In the genomic region with DNA sequence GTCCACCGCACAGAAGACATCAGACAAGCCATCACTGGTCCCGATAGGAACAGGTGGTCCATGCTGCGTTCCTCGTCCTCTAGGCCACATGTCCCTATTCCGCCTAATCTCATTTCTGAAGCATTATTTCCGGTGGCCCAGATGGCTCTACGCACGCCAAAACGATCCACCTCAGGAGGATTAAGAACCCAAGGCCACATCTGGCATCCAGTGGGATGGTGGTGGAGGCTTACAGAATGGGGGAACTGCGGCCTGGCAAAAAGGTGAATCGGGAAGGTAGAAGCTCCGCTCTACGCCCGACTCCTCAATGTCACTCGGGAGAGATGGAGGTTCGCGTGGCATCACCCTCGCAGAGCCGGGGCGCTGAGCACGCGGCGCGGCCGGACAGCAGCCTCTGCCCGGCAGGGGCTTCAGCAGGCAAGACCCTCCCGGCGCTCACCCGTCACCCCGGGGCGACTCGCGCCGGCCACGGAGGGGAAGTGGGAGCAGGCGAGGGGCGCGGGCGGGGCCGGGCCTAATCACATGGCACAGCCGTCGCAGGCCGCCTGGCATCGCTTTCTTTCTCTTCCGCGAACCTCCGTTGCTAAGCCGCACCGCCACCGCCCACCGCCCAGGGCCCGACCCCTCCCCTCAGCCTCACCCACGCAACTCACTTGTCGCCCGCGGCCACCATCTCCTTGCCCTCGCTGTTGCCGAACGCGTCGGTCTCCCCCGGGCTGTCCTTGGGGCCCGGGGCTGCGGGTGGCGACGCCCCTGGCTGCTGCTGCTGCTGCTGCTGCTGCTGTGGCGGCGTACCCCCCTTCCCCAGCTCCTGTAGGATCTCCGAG, we compare ENCODE assay signal across 8 mouse cellular contexts. TPM values are rescaled to one million over a fixed set of nuclear protein-coding genes. Genes with fewer than 3 reads are reported as not detected.
DNase-seq lines count a peak whose midpoint lies in the region; ATAC-seq and TF ChIP-seq lines count a peak whose summit lies in the region.

No protein-coding gene starts in this region.

- no peak for TF ChIP-seq CTCF in layer of hippocampus, adult 2 months (conservative IDR thresholded peaks at IDR 0.05)
- TF ChIP-seq CTCF in lung, adult 2 months (IDR thresholded peaks at IDR 0.05; ENCODE audit: insufficient read depth, low read length): no peak

- H3K4me2 ChIP-seq in forebrain, embryonic 14.5 days (ENCODE audit: low read length): peak overlapping the region; percentile 67
- peak overlapping the region; percentile 70 for H3K4me2 ChIP-seq in neural tube, embryonic 15.5 days

- WGBS in forebrain, embryonic 14.5 days: under 1% methylated on average over 55 of the region's 69 CpGs
- under 1% methylated on average over 68 of the region's 69 CpGs for whole genome bisulfite sequencing in lung, adult 2 months
- WGBS in neural tube, embryonic 15.5 days: under 1% methylated on average over 58 of the region's 69 CpGs

- DNase-seq in ES-CJ7 (ENCODE audit: low read depth, low spot score): peak; percentile 60
- peak; percentile 73 for DNase-seq in forebrain, embryonic 14.5 days (ENCODE audit: low spot score)
- peak; percentile 69 to 71 for DNase-seq in heart, postnatal 14 days
- DNase-seq in layer of hippocampus, adult 2 months (ENCODE audit: low spot score in 2 of 2): peak; percentile 69 to 70
- peak; percentile 69 for DNase-seq in lung, adult 2 months
- DNase-seq in testis, postnatal 10 days (ENCODE audit: low spot score): peak; percentile 74

- intact Hi-C loops in heart, postnatal 14 days (cut with DNase I): loop anchor here (2.0 to 5.0 kb wide), 3 partner anchors 35 to 65 kb away; no protein-coding TSS in a partner anchor

- peak; percentile 28 for ATAC-seq in cerebellum, adult (ENCODE audit: insufficient number of reproducible peaks, low FRiP score, low TSS enrichment)
- ATAC-seq in forebrain, embryonic 14.5 days: peak; percentile 57
- peak; percentile 60 for ATAC-seq in neural tube, embryonic 15.5 days (ENCODE audit: low FRiP score)

- H3K9ac ChIP-seq in forebrain, embryonic 14.5 days (ENCODE audit: low read length): peak overlapping the region; percentile 95
- H3K9ac ChIP-seq in neural tube, embryonic 15.5 days (replicated peaks): peak overlapping the region; percentile 97

- H3K36me3 ChIP-seq in forebrain, embryonic 14.5 days (ENCODE audit: control insufficient read depth, insufficient read depth, low read length): no peaks in the 10 kb centered on the region
- no peaks in the 10 kb centered on the region for H3K36me3 ChIP-seq in neural tube, embryonic 15.5 days

- no peaks in the 10 kb centered on the region for H3K27me3 ChIP-seq in forebrain, embryonic 14.5 days (replicated peaks; ENCODE audit: control insufficient read depth, insufficient read depth, low read length)
- H3K27me3 ChIP-seq in neural tube, embryonic 15.5 days (replicated peaks): no peaks in the 10 kb centered on the region

- 0 out of 2 replicates have a peak, but pooled peaks have one; percentile 10 for TF ChIP-seq POLR2A in lung, adult 2 months (IDR thresholded peaks at IDR 0.05; ENCODE audit: borderline replicate concordance, extremely low read depth, low read depth, low read length)

- H3K4me1 ChIP-seq in forebrain, embryonic 14.5 days (ENCODE audit: control insufficient read depth, insufficient read depth, low read length): peaks cover 11% of the 10 kb centered on the region
- H3K4me1 ChIP-seq in lung, adult 2 months (ENCODE audit: control insufficient read depth, insufficient read depth, low read length): peaks cover 3% of the 10 kb centered on the region
- peaks cover 19% of the 10 kb centered on the region for H3K4me1 ChIP-seq in neural tube, embryonic 15.5 days

- peak overlapping the region; percentile 94 for H3K27ac ChIP-seq in forebrain, embryonic 14.5 days (ENCODE audit: low read depth, low read length)
- peak overlapping the region; percentile 95 for H3K27ac ChIP-seq in layer of hippocampus, adult 2 months
- H3K27ac ChIP-seq in neural tube, embryonic 15.5 days (replicated peaks): peak overlapping the region; percentile 95

- peak overlapping the region; percentile 90 for H3K4me3 ChIP-seq in forebrain, embryonic 14.5 days (ENCODE audit: low read depth, low read length)
- peak overlapping the region; percentile 93 for H3K4me3 ChIP-seq in layer of hippocampus, adult 2 months
- H3K4me3 ChIP-seq in lung, adult 2 months (replicated peaks; ENCODE audit: extremely low read depth, low read depth, low read length): peak overlapping the region; percentile 67
- H3K4me3 ChIP-seq in neural tube, embryonic 15.5 days (replicated peaks): peak overlapping the region; percentile 95

- H3K9me3 ChIP-seq in forebrain, embryonic 14.5 days (replicated peaks; ENCODE audit: control insufficient read depth, low read length): no peaks in the 10 kb centered on the region
- H3K9me3 ChIP-seq in neural tube, embryonic 15.5 days (replicated peaks): no peaks in the 10 kb centered on the region

RNA-seq across cellular contexts. Expression of a gene that starts 0.9 kb away (rescaled TPM):
- 35.4 and 37.4 TPM in 2 replicates for polyA plus RNA-seq in forebrain, embryonic 14.5 days (2014; fragmentation: Nextera tagmentation; extraction: Ambion mirVana)
- total RNA-seq in heart, postnatal 14 days (2021): 10 to 100 TPM; 86.3 to 94.6 TPM
- 100 to 1,000 TPM; 391 to 398 TPM for total RNA-seq in layer of hippocampus, adult 2 months (2021)
- 11.1 and 20.0 TPM in 2 replicates for polyA plus RNA-seq in lung, adult 2 months (2012; rRNA removed)
- polyA plus RNA-seq in neural tube, embryonic 15.5 days (2015; fragmentation: Nextera tagmentation; extraction: Ambion mirVana): 30.7 and 33.1 TPM in 2 replicates

Comparison
In these comparisons a context has a peak if more than half of its experiments do, and no peak if none do; other contexts are left out.
1. Peak in every context shown above with its lines: DNase-seq, ATAC-seq, H3K4me3 ChIP-seq and H3K27ac ChIP-seq.